Mouse (Mus musculus) hindbrain, embryonic 10.5 days (tissue): ENCODE data around the gene Slc35b1. TPM values are rescaled to one million over a fixed set of nuclear protein-coding genes. Genes with fewer than 3 reads are reported as not detected.
"Not testable (repeated sequence)": the region's sequence is repeated elsewhere in the genome, so short reads cannot be mapped to it uniquely, and the experiment has no call there.

Experiments used
- DNase-seq: peaks from one replicate; pipeline ENCODE4 v3.0.0-alpha.2; 2017; ENCODE audit warnings: low spot score
- H3K27ac ChIP-seq: fragments of 300-500 bp; sonication (generic); 2 replicates; pipeline ENCODE4 v1.5.1; 2016; ENCODE audit warnings: mild to moderate bottlenecking, moderate library complexity
- H3K27me3 ChIP-seq: fragments of 300-500 bp; sonication (generic); 2 replicates; pipeline ENCODE4 v1.6.1; 2016; ENCODE audit warnings: mild to moderate bottlenecking; ENCODE audit not compliant: poor library complexity, insufficient read depth, severe bottlenecking
- H3K36me3 ChIP-seq: fragments of 300-500 bp; sonication (generic); 2 replicates; pipeline ENCODE4 v1.6.1; 2016; ENCODE audit warnings: mild to moderate bottlenecking, moderate library complexity
- H3K4me1 ChIP-seq: fragments of 300-500 bp; sonication (generic); replicated peaks from 2 replicates; pipeline ENCODE4 v1.6.1; 2016; ENCODE audit warnings: mild to moderate bottlenecking
- H3K4me3 ChIP-seq: fragments of 300-500 bp; sonication (generic); 2 replicates; pipeline ENCODE4 v1.5.1; 2016; ENCODE audit warnings: mild to moderate bottlenecking, moderate library complexity
- H3K9me3 ChIP-seq: fragments of 300-500 bp; sonication (generic); 2 replicates; pipeline ENCODE4 v1.6.1; 2016; ENCODE audit warnings: mild to moderate bottlenecking, moderate library complexity
- WGBS: fragments of 180-500 bp; shearing (Covaris S2); methylation state at CpG from one replicate; pipeline ENCODE4 v1.1.7; 2016; 5-methylcytosine and 5-hydroxymethylcytosine counted together
- polyA plus RNA-seq: library from polyadenylated mRNA; unstranded; fragments of >200 nt; fragmentation: Nextera tagmentation; extraction: Ambion mirVana; gene quantifications from 2 replicates; pipeline ENCODE4 v1.2.1, GENCODE M21; 2016

Gene Slc35b1
- polyA plus RNA-seq, 1 experiment from 2014 or later = 119 TPM

DNA sequence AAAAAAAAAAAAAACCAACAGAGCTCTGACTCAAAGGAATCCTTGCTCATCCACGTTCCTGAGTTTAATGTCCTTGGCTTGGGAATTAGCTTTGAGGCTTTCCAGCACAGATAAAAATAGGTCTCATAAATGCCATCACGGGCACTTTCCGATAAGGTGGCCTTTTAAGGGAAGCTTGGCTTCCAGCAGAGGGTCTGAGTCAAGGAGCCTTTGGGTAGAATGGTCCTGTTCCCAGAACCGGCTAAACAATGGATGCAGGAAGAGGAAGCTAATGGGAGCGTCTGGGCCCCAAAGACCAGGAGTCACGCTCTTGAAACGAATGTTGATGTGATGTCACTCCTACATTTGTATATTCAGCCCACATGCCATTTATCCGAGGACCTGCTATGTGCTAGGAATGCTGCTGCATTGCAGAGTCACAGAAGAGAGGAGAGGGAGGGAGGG, 18.2 kb downstream of the Slc35b1 start:
- Histone ChIP-seq H3K27ac (peak overlapping the region; percentile 67), H3K27me3 (peaks cover 23% of the 10 kb centered on the region; the same call in 1 of the 2 replicates), H3K4me3 (no peak overlapping the region), H3K4me1 (peaks cover 22% of the 10 kb centered on the region), H3K36me3 (no peaks in the 10 kb centered on the region), H3K9me3 (no peaks in the 10 kb centered on the region)
- WGBS = 31% methylated on average over 8 of the region's 8 CpGs
- no peak for DNase-seq

- peak; percentile 21 for DNase-seq
- Histone ChIP-seq H3K36me3 (no peaks in the 10 kb centered on the region), H3K4me1 (peaks cover 22% of the 10 kb centered on the region), H3K27me3 (peaks cover 18% of the 10 kb centered on the region; the same call in 1 of the 2 replicates), H3K27ac (no peak overlapping the region; the same call in none of the 2 replicates), H3K4me3 (no peak overlapping the region), H3K9me3 (no peaks in the 10 kb centered on the region)
- WGBS = 63% methylated on average over 16 of the region's 16 CpGs
Observed at GRCm38 (mm10) chr11:95403382-95404340, 19.2 kb downstream of the Slc35b1 start.

DNA sequence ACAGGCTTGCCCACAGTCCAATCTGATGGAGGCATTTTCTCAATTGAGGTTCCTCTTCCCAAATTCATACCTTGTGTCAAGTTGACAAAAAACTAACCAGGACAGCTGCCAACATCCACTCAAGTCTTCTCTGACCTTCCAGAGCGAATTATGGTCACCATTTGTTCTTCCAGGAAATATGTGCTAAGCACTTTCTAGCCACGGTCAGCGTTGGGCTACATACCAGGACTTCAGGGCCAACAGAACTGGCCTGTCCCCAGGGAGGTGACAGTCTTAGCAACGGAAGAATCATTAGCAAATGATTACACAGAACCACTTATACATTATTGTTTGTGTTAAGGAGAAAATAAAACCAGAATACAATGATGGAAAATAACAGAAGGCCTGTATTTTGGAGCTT, 21.3 kb downstream of the Slc35b1 start:
- Histone ChIP-seq H3K27ac (no peak overlapping the region), H3K4me3 (no peak overlapping the region), H3K4me1 (peaks cover 22% of the 10 kb centered on the region), H3K36me3 (no peaks in the 10 kb centered on the region), H3K9me3 (no peaks in the 10 kb centered on the region), H3K27me3 (peaks cover 4% of the 10 kb centered on the region; the same call in 1 of the 2 replicates)
- DNase-seq = no peak
- WGBS = 88% methylated on average over 4 of the region's 4 CpGs

DNA sequence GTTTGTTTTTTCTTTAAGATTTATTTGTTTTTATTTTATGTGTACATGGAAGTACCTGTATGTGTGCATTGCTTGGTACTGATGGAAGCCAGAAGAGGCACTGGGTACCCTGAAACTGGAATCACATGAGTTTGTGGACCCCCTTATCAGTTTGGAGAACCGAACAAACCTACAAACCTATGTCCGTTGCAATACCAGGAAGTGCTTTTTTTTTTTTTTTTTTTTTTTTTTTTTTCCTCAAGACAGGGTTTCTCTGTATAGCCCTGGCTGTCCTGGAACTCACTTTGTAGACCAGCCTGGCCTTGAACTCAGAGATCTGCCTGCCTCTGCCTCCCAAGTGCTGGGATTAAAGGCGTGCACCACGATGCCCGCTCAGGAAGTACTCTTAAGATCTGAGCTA, 21.9 kb downstream of the Slc35b1 start:
- not testable (repeated sequence) for H3K27ac ChIP-seq, H3K36me3 ChIP-seq, H3K27me3 ChIP-seq, H3K4me3 ChIP-seq, DNase-seq, H3K9me3 ChIP-seq
- 92% methylated on average over 5 of the region's 5 CpGs for WGBS
- H3K4me1 ChIP-seq = peaks cover 22% of the 10 kb centered on the region

GRCm38 (mm10) chr11:95409450-95410112, 25.1 kb downstream of the Slc35b1 start:
- Histone ChIP-seq H3K4me3 (no peak overlapping the region), H3K27ac (no peak overlapping the region), H3K27me3 (peaks cover 19% of the 10 kb centered on the region), H3K4me1 (0 out of 2 replicates have a peak, but pooled peaks cover 5% of the 10 kb centered on the region), H3K9me3 (no peaks in the 10 kb centered on the region), H3K36me3 (no peaks in the 10 kb centered on the region)
- WGBS = 88% methylated on average over 10 of the region's 10 CpGs
- DNase-seq = no peak

DNA sequence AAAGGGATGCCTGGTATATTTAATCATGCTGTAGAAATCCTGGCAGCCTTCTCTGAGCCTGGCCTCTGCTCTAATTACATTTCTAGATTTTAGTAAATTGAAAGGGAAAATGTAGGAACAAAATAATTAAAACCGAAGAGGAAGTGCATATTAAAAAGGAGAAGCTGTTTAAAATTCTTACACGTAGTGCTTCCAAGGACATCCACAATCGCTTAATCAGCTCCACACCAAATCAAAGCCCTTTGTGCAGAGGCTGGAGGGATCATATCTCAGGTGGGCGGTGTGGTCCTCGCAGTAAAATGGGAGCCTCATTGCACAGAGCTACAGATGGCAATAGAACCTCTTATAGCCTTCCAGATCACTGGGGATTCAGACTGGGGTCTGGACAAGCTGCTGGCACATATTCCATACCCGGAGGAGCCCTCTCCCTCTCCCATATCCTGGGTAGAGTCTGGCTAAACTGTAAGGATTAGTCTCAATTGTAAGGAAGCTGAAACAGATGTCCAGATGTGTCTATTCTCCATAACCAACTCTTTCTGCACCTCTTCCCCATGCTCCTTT, 27.0 kb downstream of the Slc35b1 start:
- Histone ChIP-seq H3K9me3 (no peaks in the 10 kb centered on the region), H3K4me3 (no peak overlapping the region), H3K27ac (no peak overlapping the region), H3K36me3 (no peaks in the 10 kb centered on the region), H3K27me3 (peaks cover 19% of the 10 kb centered on the region), H3K4me1 (peaks cover 19% of the 10 kb centered on the region)
- WGBS = 69% methylated on average over 6 of the region's 6 CpGs
- DNase-seq = no peak

DNA sequence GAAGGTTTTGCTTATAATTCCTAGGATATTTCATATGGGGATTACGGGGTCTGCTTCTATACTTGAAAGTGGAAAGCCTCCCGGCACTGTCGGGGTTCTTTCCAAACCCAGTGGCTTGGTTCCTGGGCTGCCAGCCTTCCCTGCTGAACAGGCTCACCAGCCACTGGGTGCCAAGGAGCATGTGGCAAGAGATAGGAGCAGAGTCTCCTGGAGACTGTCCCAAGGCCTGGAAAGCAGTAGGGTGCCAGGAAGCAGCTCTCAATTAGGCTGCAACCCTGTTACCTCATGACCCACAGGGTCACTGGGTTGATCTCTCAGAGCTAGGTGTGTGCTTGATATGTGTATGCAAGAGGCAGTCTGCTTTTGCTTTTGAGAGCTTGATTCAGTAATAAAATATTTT, 28.1 kb downstream of the Slc35b1 start:
- Histone ChIP-seq H3K27me3 (peaks cover 19% of the 10 kb centered on the region), H3K27ac (no peak overlapping the region), H3K4me3 (no peak overlapping the region), H3K9me3 (no peaks in the 10 kb centered on the region), H3K36me3 (no peaks in the 10 kb centered on the region), H3K4me1 (peaks cover 29% of the 10 kb centered on the region)
- 86% methylated on average over 3 of the region's 3 CpGs for WGBS
- DNase-seq = no peak

GRCm38 (mm10) chr11:95413641-95414535, 29.4 kb downstream of the Slc35b1 start, which contains the start of gene Spop:
TSS of gene Spop (plus strand) at chr11:95414080.
- Histone ChIP-seq H3K36me3 (peaks cover 8% of the 10 kb centered on the region), H3K9me3 (no peaks in the 10 kb centered on the region), H3K4me1 (peaks cover 29% of the 10 kb centered on the region), H3K27ac (peak within 1 kb of the TSS; percentile 92), H3K4me3 (peak within 1 kb of the TSS; percentile 74), H3K27me3 (peaks cover 19% of the 10 kb centered on the region)
- WGBS = 3% methylated on average over 58 of the region's 58 CpGs
- peak; percentile 93 for DNase-seq

- Histone ChIP-seq H3K9me3 (no peaks in the 10 kb centered on the region), H3K4me1 (peaks cover 29% of the 10 kb centered on the region), H3K27me3 (peaks cover 19% of the 10 kb centered on the region), H3K36me3 (peaks cover 16% of the 10 kb centered on the region), H3K27ac (peak overlapping the region; percentile 92), H3K4me3 (peak overlapping the region; percentile 74)
- peak; percentile 100 for DNase-seq
- 1% methylated on average over 28 of the region's 28 CpGs for WGBS
Observed at GRCm38 (mm10) chr11:95414536-95415161, 30.2 kb downstream of the Slc35b1 start.

DNA sequence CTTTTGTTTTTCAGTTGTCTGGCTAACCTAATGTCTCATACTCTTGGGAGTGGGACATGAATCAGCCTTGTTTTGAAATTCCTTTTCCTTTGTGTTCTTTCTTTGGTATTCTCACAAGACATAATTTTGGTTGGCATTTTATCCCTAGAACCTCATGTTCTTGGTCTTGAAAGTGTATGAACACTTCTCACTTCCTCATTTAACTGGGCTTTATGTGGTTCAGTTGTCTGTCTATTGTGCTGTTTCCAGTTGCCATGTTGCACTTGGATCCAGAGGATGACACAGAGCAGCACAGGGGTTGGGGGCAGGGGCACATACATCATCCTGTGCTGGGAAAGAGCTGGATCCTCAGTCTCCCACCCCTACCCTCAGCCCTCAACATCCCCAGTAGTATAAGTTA, 31.4 kb downstream of the Slc35b1 start:
- peaks cover 29% of the 10 kb centered on the region for H3K4me1 ChIP-seq
- no peaks in the 10 kb centered on the region for H3K9me3 ChIP-seq
- peaks cover 19% of the 10 kb centered on the region for H3K27me3 ChIP-seq
- H3K4me3 ChIP-seq = peak overlapping the region; percentile 74
- H3K36me3 ChIP-seq = peaks cover 20% of the 10 kb centered on the region
- H3K27ac ChIP-seq = peak overlapping the region; percentile 92
- no peak for DNase-seq

- WGBS = 91% methylated on average over 5 of the region's 5 CpGs
- peaks cover 25% of the 10 kb centered on the region for H3K36me3 ChIP-seq
- H3K4me3 ChIP-seq = no peak overlapping the region
Observed at GRCm38 (mm10) chr11:95417341-95417740, 32.8 kb downstream of the Slc35b1 start.

More at GRCm38 (mm10) chr11:95417341-95417740, 32.8 kb downstream of the Slc35b1 start:
- no peak for DNase-seq
- no peaks in the 10 kb centered on the region for H3K9me3 ChIP-seq
- H3K27ac ChIP-seq = 0 out of 2 replicates have a peak overlapping the region, but pooled peaks have one; percentile 31
- H3K27me3 ChIP-seq = peaks cover 11% of the 10 kb centered on the region
- H3K4me1 ChIP-seq = peaks cover 29% of the 10 kb centered on the region
